Mouse (Mus musculus) lung, postnatal 0 days (tissue): ENCODE results near the gene Tpmt.

Experiments
- CTCF ChIP-seq: IDR thresholded peaks from 2 replicates; pipeline ENCODE4 v1.5.1; 2016; ENCODE audit warnings: antibody characterized with exemption, mild to moderate bottlenecking
- EP300 ChIP-seq: IDR thresholded peaks from 2 replicates; pipeline ENCODE4 v1.6.1; 2016; ENCODE audit warnings: antibody characterized with exemption, mild to moderate bottlenecking, control low read depth

GRCm38 (mm10) chr13:47013740-47014139 lies 30.8 kb downstream of the Tpmt start:
- TF ChIP-seq CTCF (no peak), EP300 (no peak)
